Mouse (Mus musculus) liver, embryonic 16.5 days (tissue): ENCODE measurements around the gene Hsd11b1. TPM values are rescaled to one million over a fixed set of nuclear protein-coding genes. Genes with fewer than 3 reads are reported as not detected.

Source experiments
- ATAC-seq: fragments of 200-750 bp; cut with Nextera tagmentation; 2 replicates; pipeline ENCODE4 v1.8.0; 2017; ENCODE audit warnings: low read depth, mild to moderate bottlenecking, moderate number of reproducible peaks, moderate library complexity
- H3K27ac ChIP-seq: fragments of 300-500 bp; sonication (generic); 2 replicates; pipeline ENCODE4 v1.5.1; 2014; ENCODE audit warnings: mild to moderate bottlenecking, low read length
- H3K27me3 ChIP-seq: fragments of 300-500 bp; sonication (generic); 2 replicates; pipeline ENCODE4 v1.6.1; 2014; ENCODE audit warnings: low read depth, low read length, mixed read lengths; ENCODE audit not compliant: control insufficient read depth, insufficient read depth
- H3K36me3 ChIP-seq: fragments of 300-500 bp; sonication (generic); 2 replicates; pipeline ENCODE4 v1.6.1; 2014; ENCODE audit warnings: mild to moderate bottlenecking; ENCODE audit not compliant: control insufficient read depth, insufficient read depth
- H3K4me1 ChIP-seq: fragments of 300-500 bp; sonication (generic); 2 replicates; pipeline ENCODE4 v1.6.1; 2014; ENCODE audit warnings: low read depth, low read length, mixed read lengths; ENCODE audit not compliant: control insufficient read depth
- H3K4me2 ChIP-seq: fragments of 300-500 bp; sonication (generic); 2 replicates; pipeline ENCODE4 v1.6.1; 2014; ENCODE audit warnings: low read depth, low read length, mixed read lengths
- H3K4me3 ChIP-seq: fragments of 300-500 bp; sonication (generic); 2 replicates; pipeline ENCODE4 v1.5.1; 2014; ENCODE audit warnings: low read depth, mild to moderate bottlenecking, low read length
- H3K9ac ChIP-seq: fragments of 300-500 bp; sonication (generic); 2 replicates; pipeline ENCODE4 v1.6.1; 2014; ENCODE audit warnings: low read depth, low read length
- H3K9me3 ChIP-seq: fragments of 300-500 bp; sonication (generic); replicated peaks from 2 replicates; pipeline ENCODE4 v1.6.1; 2016; ENCODE audit warnings: low read length; ENCODE audit not compliant: control insufficient read depth
- WGBS: fragments of 180-500 bp; shearing (Covaris S2); extraction: QIAGEN DNeasy Blood & Tissue Kit; methylation state at CpG from one replicate; pipeline ENCODE4 v1.1.7; 2014; ENCODE audit not compliant: insufficient replicate concordance; 5-methylcytosine and 5-hydroxymethylcytosine counted together
- polyA plus RNA-seq: library from polyadenylated mRNA; unstranded; fragments of >200 nt; fragmentation: Nextera tagmentation; extraction: Ambion mirVana; gene quantifications from 2 replicates; pipeline ENCODE4 v1.2.1, GENCODE M21; 2015

The Hsd11b1 gene
- polyA plus RNA-seq, 1 experiment from 2014 or later, result 40.3 TPM

- H3K9ac ChIP-seq, result no peak overlapping the region
- peak; percentile 89 for ATAC-seq
- H3K4me3 ChIP-seq, result peak overlapping the region; percentile 4; the same call in 1 of the 2 replicates
Observed at GRCm38 (mm10) chr1:193242238-193242637, 21.6 kb downstream of the Hsd11b1 start.

GRCm38 (mm10) chr1:193241436-193241835, 22.4 kb downstream of the Hsd11b1 start:
- H3K27me3 ChIP-seq, result no peaks in the 10 kb centered on the region
- no peaks in the 10 kb centered on the region for H3K36me3 ChIP-seq
- no peak overlapping the region for H3K27ac ChIP-seq
- no peak for ATAC-seq
- H3K9me3 ChIP-seq, result no peaks in the 10 kb centered on the region
- 57% methylated on average over 4 of the region's 4 CpGs for WGBS
- H3K4me1 ChIP-seq, result no peaks in the 10 kb centered on the region
- no peak overlapping the region for H3K4me3 ChIP-seq
- H3K9ac ChIP-seq, result no peak overlapping the region
- 0 out of 2 replicates have a peak overlapping the region, but pooled peaks have one; percentile 3 for H3K4me2 ChIP-seq

More at GRCm38 (mm10) chr1:193242238-193242637, 21.6 kb downstream of the Hsd11b1 start:
- 43% methylated on average over 8 of the region's 8 CpGs for WGBS
- H3K9me3 ChIP-seq, result no peaks in the 10 kb centered on the region
- H3K4me1 ChIP-seq, result no peaks in the 10 kb centered on the region
- H3K36me3 ChIP-seq, result no peaks in the 10 kb centered on the region
- H3K27ac ChIP-seq, result no peak overlapping the region
- H3K4me2 ChIP-seq, result no peak overlapping the region
- no peaks in the 10 kb centered on the region for H3K27me3 ChIP-seq

GRCm38 (mm10) chr1:193238426-193238825, 25.4 kb downstream of the Hsd11b1 start:
- Histone ChIP-seq H3K4me2 (no peak overlapping the region), H3K4me3 (no peak overlapping the region), H3K9ac (no peak overlapping the region), H3K36me3 (no peaks in the 10 kb centered on the region), H3K4me1 (no peaks in the 10 kb centered on the region), H3K27ac (no peak overlapping the region), H3K27me3 (no peaks in the 10 kb centered on the region), H3K9me3 (no peaks in the 10 kb centered on the region)
- 56% methylated on average over 4 of the region's 4 CpGs for WGBS
- ATAC-seq, result no peak

GRCm38 (mm10) chr1:193234930-193235329, 28.9 kb downstream of the Hsd11b1 start:
- WGBS, result 70% methylated on average over 7 of the region's 7 CpGs
- no peak overlapping the region for H3K9ac ChIP-seq
- H3K36me3 ChIP-seq, result no peaks in the 10 kb centered on the region
- H3K4me1 ChIP-seq, result no peaks in the 10 kb centered on the region; the same call in 1 of the 2 replicates
- no peak overlapping the region for H3K27ac ChIP-seq
- no peak overlapping the region for H3K4me2 ChIP-seq
- H3K9me3 ChIP-seq, result no peaks in the 10 kb centered on the region
- no peaks in the 10 kb centered on the region for H3K27me3 ChIP-seq
- no peak for ATAC-seq
- H3K4me3 ChIP-seq, result no peak overlapping the region

GRCm38 (mm10) chr1:193234130-193234645, 29.7 kb downstream of the Hsd11b1 start:
- H3K4me3 ChIP-seq, result no peak overlapping the region
- ATAC-seq, result no peak
- no peaks in the 10 kb centered on the region for H3K27me3 ChIP-seq
- H3K36me3 ChIP-seq, result no peaks in the 10 kb centered on the region
- H3K9ac ChIP-seq, result no peak overlapping the region
- H3K4me2 ChIP-seq, result no peak overlapping the region
- WGBS, result 66% methylated on average over 2 of the region's 2 CpGs
- no peaks in the 10 kb centered on the region for H3K9me3 ChIP-seq
- H3K27ac ChIP-seq, result no peak overlapping the region
- no peaks in the 10 kb centered on the region; the same call in 1 of the 2 replicates for H3K4me1 ChIP-seq

- no peak overlapping the region for H3K27ac ChIP-seq
- H3K4me1 ChIP-seq, result no peaks in the 10 kb centered on the region; the same call in 1 of the 2 replicates
- no peaks in the 10 kb centered on the region for H3K9me3 ChIP-seq
- H3K9ac ChIP-seq, result no peak overlapping the region
- ATAC-seq, result no peak
- H3K36me3 ChIP-seq, result no peaks in the 10 kb centered on the region
- H3K4me3 ChIP-seq, result no peak overlapping the region
- H3K4me2 ChIP-seq, result no peak overlapping the region
- H3K27me3 ChIP-seq, result no peaks in the 10 kb centered on the region
- 48% methylated on average over 2 of the region's 2 CpGs for whole genome bisulfite sequencing
Observed at GRCm38 (mm10) chr1:193232732-193233131, 31.1 kb downstream of the Hsd11b1 start.

GRCm38 (mm10) chr1:193230935-193231334, 32.9 kb downstream of the Hsd11b1 start:
- H3K27ac ChIP-seq, result no peak overlapping the region
- peak; percentile 41; the same call in 1 of the 2 replicates for ATAC-seq
- no peaks in the 10 kb centered on the region for H3K9me3 ChIP-seq
- no peak overlapping the region for H3K4me3 ChIP-seq
- WGBS, result 27% methylated on average over 5 of the region's 5 CpGs
- H3K36me3 ChIP-seq, result no peaks in the 10 kb centered on the region
- no peaks in the 10 kb centered on the region for H3K27me3 ChIP-seq
- no peaks in the 10 kb centered on the region; the same call in 1 of the 2 replicates for H3K4me1 ChIP-seq
- H3K9ac ChIP-seq, result no peak overlapping the region
- no peak overlapping the region for H3K4me2 ChIP-seq

- no peak overlapping the region for H3K4me3 ChIP-seq
- H3K36me3 ChIP-seq, result no peaks in the 10 kb centered on the region
- no peak; the same call in 1 of the 2 replicates for ATAC-seq
- H3K4me2 ChIP-seq, result no peak overlapping the region
- 52% methylated on average over 3 of the region's 3 CpGs for WGBS
- H3K27ac ChIP-seq, result no peak overlapping the region
- H3K9ac ChIP-seq, result no peak overlapping the region
- H3K4me1 ChIP-seq, result no peaks in the 10 kb centered on the region; the same call in 1 of the 2 replicates
- H3K9me3 ChIP-seq, result no peaks in the 10 kb centered on the region
- H3K27me3 ChIP-seq, result no peaks in the 10 kb centered on the region
Observed at GRCm38 (mm10) chr1:193230531-193230930, 33.3 kb downstream of the Hsd11b1 start.

- H3K4me3 ChIP-seq, result no peak overlapping the region
- H3K27me3 ChIP-seq, result no peaks in the 10 kb centered on the region
- H3K4me2 ChIP-seq, result no peak overlapping the region
- no peaks in the 10 kb centered on the region for H3K9me3 ChIP-seq
- no peaks in the 10 kb centered on the region for H3K36me3 ChIP-seq
- no peak overlapping the region for H3K27ac ChIP-seq
- no peaks in the 10 kb centered on the region; the same call in 1 of the 2 replicates for H3K4me1 ChIP-seq
- 67% methylated on average over 5 of the region's 5 CpGs for WGBS
- ATAC-seq, result peak; percentile 45; the same call in 1 of the 2 replicates
- no peak overlapping the region for H3K9ac ChIP-seq
Observed at GRCm38 (mm10) chr1:193229570-193229969, 34.3 kb downstream of the Hsd11b1 start.
